Mouse (Mus musculus) 3134 (cell line): ENCODE measurements around the gene Farsa.

Experiments
- DNase-seq: peaks from one replicate; pipeline ENCODE4 v3.0.0-alpha.2; 2011; ENCODE audit warnings: low spot score; ENCODE audit not compliant: insufficient read length; ENCODE audit errors: extremely low read depth

Farsa gene

GRCm38 (mm10) chr8:84909162-84909767 lies 52.5 kb downstream of the Farsa start:
- no peak for DNase-seq

DNA sequence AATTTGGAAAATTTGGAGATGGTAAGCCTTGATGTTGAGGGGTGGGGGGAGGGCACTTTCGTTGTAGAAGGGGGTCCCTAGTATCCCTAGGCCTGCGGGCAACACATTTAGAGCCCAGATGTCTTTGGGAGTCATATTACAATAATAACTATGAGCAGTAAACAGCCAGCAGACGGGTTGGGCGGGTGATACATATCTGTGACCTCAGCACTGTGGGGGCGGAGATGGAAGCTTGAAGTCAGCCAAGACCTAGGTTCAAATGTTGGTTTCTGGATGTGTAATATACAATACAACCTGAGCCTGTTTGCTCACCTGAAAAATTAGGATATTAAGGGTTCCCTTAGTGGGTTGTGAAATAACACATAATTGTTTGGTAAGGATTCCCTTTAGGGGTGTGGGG lies 53.2 kb downstream of the Farsa start:
- no peak for DNase-seq

GRCm38 (mm10) chr8:84910551-84910950 lies 53.8 kb downstream of the Farsa start:
- no peak for DNase-seq

DNA sequence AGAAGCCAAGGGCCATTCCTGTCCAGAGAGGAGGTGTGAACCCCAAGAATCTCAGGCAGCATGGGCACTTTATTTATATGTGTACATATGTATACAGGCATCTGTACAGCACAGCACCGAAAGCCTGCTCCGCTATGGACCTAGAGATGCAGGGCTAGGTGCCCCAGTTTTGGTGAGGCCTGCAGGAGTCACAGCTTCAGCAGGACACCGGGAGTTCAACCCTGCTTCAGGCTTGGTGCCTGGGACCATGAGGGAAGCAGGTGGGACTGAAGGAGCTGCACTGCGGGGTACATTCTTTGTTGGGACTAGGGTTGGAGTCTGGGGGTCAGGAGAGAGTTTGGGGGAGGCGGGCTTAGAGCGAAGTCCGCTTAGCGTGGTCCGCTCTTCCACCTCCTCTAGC lies 55.1 kb downstream of the Farsa start:
- no peak for DNase-seq

DNA sequence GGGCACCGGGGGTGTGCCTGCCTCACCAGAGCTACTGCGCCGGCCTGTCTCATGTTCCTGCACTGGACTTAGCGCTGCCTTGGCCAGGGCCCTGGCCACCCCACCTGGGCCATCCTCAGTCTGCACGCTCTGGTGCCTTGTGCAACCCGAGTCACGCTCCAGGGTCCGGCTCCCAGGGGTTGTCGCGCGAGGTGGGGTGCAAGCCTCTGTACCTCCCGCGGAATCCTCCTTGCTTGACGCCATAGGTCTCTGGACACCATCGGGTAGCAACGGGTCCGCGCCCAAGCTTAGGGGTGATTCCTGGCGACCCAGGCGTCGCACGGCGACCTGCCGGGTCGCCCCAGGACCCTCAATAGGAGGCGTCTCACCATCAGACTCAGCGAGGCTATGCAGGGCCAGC lies 55.6 kb downstream of the Farsa start:
- no peak for DNase-seq

GRCm38 (mm10) chr8:84912895-84913501 lies 56.2 kb downstream of the Farsa start:
- no peak for DNase-seq

DNA sequence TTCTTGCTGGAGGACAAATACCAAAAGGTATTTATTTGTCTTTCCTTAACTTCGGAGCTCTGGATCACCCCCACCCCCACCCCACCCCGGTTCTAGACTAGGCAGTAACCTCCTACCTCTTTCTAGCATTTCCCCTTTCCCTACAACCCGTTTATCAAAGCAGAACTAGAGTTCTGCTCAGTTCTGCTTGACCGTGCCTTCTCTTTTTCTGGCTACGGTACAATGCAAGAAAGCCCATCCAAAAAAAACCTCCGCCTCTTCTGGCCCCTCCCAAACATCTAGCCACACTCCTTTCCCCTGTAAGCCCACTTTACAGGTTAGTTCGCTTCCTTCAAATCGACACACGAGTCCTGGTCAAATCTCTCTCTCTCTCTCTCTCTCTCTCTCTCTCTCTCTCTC lies 56.7 kb downstream of the Farsa start:
- no peak for DNase-seq

- DNase-seq, result no peak
These were observed 57.2 kb downstream of the Farsa start for GRCm38 (mm10) chr8:84913960-84914359.

GRCm38 (mm10) chr8:84915269-84915668 lies 58.5 kb downstream of the Farsa start:
- no peak for DNase-seq

DNA sequence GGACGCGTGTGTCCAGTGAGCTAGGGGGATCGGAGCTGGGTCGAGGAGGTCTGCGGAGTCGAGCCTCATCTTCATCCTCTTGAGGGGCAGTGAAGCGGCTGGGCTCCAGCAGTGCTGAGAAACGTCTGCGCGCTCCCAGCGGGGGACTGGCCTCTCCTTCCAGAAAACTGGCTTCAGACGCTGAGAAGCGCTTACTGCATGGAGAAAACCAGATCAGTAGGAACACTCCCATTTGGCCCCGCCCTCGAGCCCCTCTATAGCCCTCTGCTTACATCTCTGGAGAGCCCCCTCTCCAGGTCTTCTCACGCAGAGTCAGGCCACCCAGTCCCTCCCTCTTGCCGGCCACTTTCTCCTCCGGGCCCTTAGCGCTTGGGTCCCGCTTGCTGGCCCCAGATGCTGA lies 61.0 kb downstream of the Farsa start:
- no peak for DNase-seq

- no peak for DNase-seq
These were observed 61.9 kb downstream of the Farsa start for GRCm38 (mm10) chr8:84918646-84919045.
